Mouse (Mus musculus): ENCODE results near the gene Tm4sf1. TPM values are rescaled to one million over a fixed set of nuclear protein-coding genes. Genes with fewer than 3 reads are reported as not detected.

The Tm4sf1 gene
- polyA plus RNA-seq, 1 experiment from 2014 or later = 299 TPM

DNA sequence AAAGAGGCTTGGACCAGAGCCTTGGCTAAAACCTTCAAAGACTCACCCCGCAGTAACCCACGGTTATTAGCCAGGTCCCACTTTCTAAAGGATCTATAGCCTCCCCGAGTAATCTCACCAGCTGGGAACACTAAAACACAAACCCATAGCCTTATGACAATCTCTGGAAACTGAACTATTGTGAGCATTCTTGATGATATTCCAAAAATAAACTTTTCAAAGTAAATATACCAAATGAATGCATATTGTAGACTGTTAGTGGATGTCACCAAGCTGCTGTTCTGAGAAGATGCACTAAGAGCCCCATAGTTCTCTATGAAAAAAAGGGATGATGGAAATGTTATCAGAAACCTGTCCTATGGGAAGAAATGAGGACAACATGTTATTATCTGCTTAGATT is 25.0 kb downstream of the Tm4sf1 start:
- Histone ChIP-seq H3K4me3 (ENCODE audit: low read length) (no peak overlapping the region), H3K4me1 (ENCODE audit: control insufficient read depth, insufficient read depth, low read length) (peaks cover 4% of the 10 kb centered on the region; the same call in 1 of the 2 replicates), H3K27me3 (ENCODE audit: control insufficient read depth, insufficient read depth, low read length) (no peaks in the 10 kb centered on the region), H3K9ac (ENCODE audit: low read length) (no peak overlapping the region), H3K27ac (ENCODE audit: low read length) (no peak overlapping the region; the same call in 1 of the 2 replicates), H3K9me3 (replicated peaks; ENCODE audit: control insufficient read depth, low read length) (no peaks in the 10 kb centered on the region), H3K4me2 (ENCODE audit: low read depth, low read length) (no peak overlapping the region), H3K36me3 (ENCODE audit: control insufficient read depth, insufficient read depth) (no peaks in the 10 kb centered on the region)
- WGBS = 77% methylated on average over 3 of the region's 3 CpGs
- ATAC-seq (replicated peaks; ENCODE audit: extremely low read depth, insufficient read depth, low FRiP score) = no peak

DNA sequence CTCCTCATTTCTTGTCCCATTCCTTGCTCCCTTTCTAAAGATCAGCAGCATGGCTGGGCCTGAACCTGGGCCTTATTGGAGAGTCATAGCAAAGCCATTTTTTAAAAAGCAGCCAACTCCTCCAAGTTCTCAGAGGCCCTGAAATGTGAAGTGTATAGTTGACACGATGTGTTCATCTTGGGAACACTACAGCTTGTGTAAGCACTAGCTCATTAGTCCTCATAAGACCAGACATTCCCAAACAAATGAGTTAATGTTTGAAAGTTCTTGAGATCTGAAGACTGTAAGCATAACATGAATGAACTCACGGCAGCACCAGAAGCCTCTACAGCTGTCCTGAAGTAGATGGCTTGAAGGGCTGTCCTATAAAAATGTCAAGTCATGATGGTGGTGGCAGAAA is 32.8 kb downstream of the Tm4sf1 start:
- Histone ChIP-seq H3K36me3 (ENCODE audit: control insufficient read depth, insufficient read depth) (no peaks in the 10 kb centered on the region), H3K27ac (ENCODE audit: low read length) (no peak overlapping the region), H3K9me3 (replicated peaks; ENCODE audit: control insufficient read depth, low read length) (no peaks in the 10 kb centered on the region), H3K27me3 (ENCODE audit: control insufficient read depth, insufficient read depth, low read length) (no peaks in the 10 kb centered on the region), H3K9ac (ENCODE audit: low read length) (no peak overlapping the region), H3K4me3 (ENCODE audit: low read length) (no peak overlapping the region), H3K4me1 (ENCODE audit: control insufficient read depth, insufficient read depth, low read length) (no peaks in the 10 kb centered on the region), H3K4me2 (ENCODE audit: low read depth, low read length) (no peak overlapping the region)
- no peak for ATAC-seq (replicated peaks; ENCODE audit: extremely low read depth, insufficient read depth, low FRiP score)
- WGBS = 65% methylated on average over 2 of the region's 2 CpGs

DNA sequence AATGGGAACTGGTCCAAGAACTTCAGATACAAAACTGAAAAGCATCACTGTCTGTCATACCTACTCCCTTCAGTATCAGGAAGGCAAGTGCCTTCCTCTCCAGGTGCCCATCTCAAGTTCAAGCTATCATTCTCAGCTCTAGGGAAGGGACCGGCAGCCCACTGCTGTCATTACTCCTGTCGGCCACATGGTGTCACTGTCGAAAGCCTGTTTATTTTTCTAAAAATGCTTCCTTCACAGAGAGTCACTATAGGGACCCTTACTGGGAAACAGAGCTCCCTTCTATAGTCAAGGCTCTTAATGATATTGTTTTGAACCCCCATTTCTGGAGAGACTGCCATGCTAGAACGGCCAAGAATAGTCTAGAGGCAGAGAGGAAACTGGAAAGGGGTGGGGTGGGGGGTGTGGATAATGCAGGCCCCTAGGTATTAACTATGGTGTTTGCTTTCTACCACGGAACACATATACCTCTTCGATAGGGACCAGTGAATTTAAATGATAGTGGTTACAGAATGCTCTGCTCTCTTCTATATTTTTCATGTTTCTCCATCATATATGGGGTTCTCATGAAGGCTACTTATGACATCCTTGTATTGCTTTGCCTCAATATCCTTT is 34.1 kb downstream of the Tm4sf1 start:
- no peak overlapping the region for H3K4me2 ChIP-seq (ENCODE audit: low read depth, low read length)
- no peak overlapping the region for H3K9ac ChIP-seq (ENCODE audit: low read length)
- H3K4me3 ChIP-seq (ENCODE audit: low read length) = no peak overlapping the region
- H3K27ac ChIP-seq (ENCODE audit: low read length) = no peak overlapping the region
- ATAC-seq (replicated peaks; ENCODE audit: extremely low read depth, insufficient read depth, low FRiP score) = peak; percentile 49
- 31% methylated on average over 6 of the region's 6 CpGs for WGBS
- no peaks in the 10 kb centered on the region for H3K36me3 ChIP-seq (ENCODE audit: control insufficient read depth, insufficient read depth)
- H3K9me3 ChIP-seq (replicated peaks; ENCODE audit: control insufficient read depth, low read length) = no peaks in the 10 kb centered on the region
- H3K27me3 ChIP-seq (ENCODE audit: control insufficient read depth, insufficient read depth, low read length) = no peaks in the 10 kb centered on the region
- no peaks in the 10 kb centered on the region for H3K4me1 ChIP-seq (ENCODE audit: control insufficient read depth, insufficient read depth, low read length)

DNA sequence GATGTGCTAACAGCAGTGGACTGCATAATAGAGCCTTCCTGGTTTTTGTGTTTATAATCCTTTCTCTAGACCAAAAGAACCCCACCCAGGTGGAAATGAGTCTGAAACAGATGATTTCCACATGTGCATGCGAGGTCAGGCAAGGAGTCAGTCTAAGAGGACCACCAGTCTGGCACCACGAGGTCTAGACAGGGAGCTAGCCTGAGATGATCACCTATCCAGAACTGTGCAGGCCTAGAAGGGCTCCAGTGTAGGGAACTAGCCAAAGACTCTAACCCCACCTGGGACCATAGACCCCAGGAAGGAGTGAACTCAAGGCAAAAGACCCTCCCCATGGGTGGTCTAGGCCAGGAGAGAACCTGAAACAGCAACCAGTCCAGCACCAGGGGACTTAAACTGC is 48.7 kb downstream of the Tm4sf1 start:
- WGBS = 58% methylated on average over 2 of the region's 2 CpGs
- no peaks in the 10 kb centered on the region for H3K27me3 ChIP-seq (ENCODE audit: control insufficient read depth, insufficient read depth, low read length)
- no peak for ATAC-seq (replicated peaks; ENCODE audit: extremely low read depth, insufficient read depth, low FRiP score)
- H3K27ac ChIP-seq (ENCODE audit: low read length) = no peak overlapping the region
- H3K36me3 ChIP-seq (ENCODE audit: control insufficient read depth, insufficient read depth) = no peaks in the 10 kb centered on the region
- no peaks in the 10 kb centered on the region; the same call in 1 of the 2 replicates for H3K9me3 ChIP-seq (replicated peaks; ENCODE audit: control insufficient read depth, low read length)
- H3K4me3 ChIP-seq (ENCODE audit: low read length) = no peak overlapping the region
- H3K4me1 ChIP-seq (ENCODE audit: control insufficient read depth, insufficient read depth, low read length) = no peaks in the 10 kb centered on the region
- no peak overlapping the region for H3K4me2 ChIP-seq (ENCODE audit: low read depth, low read length)
- H3K9ac ChIP-seq (ENCODE audit: low read length) = no peak overlapping the region

DNA sequence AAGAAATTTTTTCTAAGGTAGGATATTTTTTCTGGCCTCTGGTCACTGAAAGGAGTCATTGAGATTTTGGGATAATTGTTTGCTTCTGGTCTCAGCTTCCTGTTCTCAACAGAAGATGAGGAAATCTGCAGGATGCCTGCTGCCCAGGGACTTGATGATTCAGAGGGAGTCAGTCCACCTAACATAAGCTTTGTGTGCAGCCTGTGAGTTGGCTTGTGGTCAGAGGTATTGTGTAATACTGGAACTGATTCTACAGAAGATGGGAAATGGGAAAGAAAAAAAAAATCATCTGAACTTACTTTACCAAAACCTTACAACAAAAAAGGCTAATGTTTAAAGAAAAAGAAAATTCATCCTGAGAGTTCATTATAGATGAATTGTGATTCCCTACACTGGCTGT is 49.2 kb downstream of the Tm4sf1 start:
- Histone ChIP-seq H3K36me3 (ENCODE audit: control insufficient read depth, insufficient read depth) (no peaks in the 10 kb centered on the region), H3K4me2 (ENCODE audit: low read depth, low read length) (no peak overlapping the region), H3K9me3 (replicated peaks; ENCODE audit: control insufficient read depth, low read length) (no peaks in the 10 kb centered on the region; the same call in 1 of the 2 replicates), H3K4me1 (ENCODE audit: control insufficient read depth, insufficient read depth, low read length) (no peaks in the 10 kb centered on the region), H3K4me3 (ENCODE audit: low read length) (no peak overlapping the region), H3K27ac (ENCODE audit: low read length) (no peak overlapping the region), H3K27me3 (ENCODE audit: control insufficient read depth, insufficient read depth, low read length) (no peaks in the 10 kb centered on the region), H3K9ac (ENCODE audit: low read length) (no peak overlapping the region)
- no peak for ATAC-seq (replicated peaks; ENCODE audit: extremely low read depth, insufficient read depth, low FRiP score)

DNA sequence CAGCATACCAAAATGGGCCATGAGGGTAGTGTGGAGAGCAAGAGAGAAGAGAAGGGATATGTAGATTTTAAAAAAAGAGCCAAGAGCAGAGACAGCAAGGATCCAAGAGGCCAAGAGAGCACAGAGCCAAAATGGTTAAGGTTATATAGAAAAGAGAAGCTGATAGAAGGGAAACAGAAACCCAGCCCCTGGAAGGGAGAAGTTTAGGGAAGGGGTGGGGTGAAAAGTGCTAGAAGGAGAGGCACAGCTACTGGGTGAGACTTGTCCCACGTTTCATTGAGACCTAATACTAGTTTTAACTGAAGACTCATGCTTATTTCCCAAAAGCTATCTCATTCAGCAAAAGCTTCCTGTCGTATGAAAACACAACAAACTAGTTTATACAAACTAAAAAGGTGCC is 56.5 kb downstream of the Tm4sf1 start:
- Histone ChIP-seq H3K4me3 (ENCODE audit: low read length) (no peak overlapping the region), H3K27me3 (ENCODE audit: control insufficient read depth, insufficient read depth, low read length) (no peaks in the 10 kb centered on the region), H3K27ac (ENCODE audit: low read length) (no peak overlapping the region), H3K4me1 (ENCODE audit: control insufficient read depth, insufficient read depth, low read length) (no peaks in the 10 kb centered on the region), H3K4me2 (ENCODE audit: low read depth, low read length) (no peak overlapping the region), H3K9ac (ENCODE audit: low read length) (no peak overlapping the region), H3K9me3 (replicated peaks; ENCODE audit: control insufficient read depth, low read length) (no peaks in the 10 kb centered on the region; the same call in 1 of the 2 replicates), H3K36me3 (ENCODE audit: control insufficient read depth, insufficient read depth) (no peaks in the 10 kb centered on the region)
- 53% methylated on average over 2 of the region's 2 CpGs for WGBS
- ATAC-seq (replicated peaks; ENCODE audit: extremely low read depth, insufficient read depth, low FRiP score) = no peak

Other genes with a start within 250 kb of the Tm4sf1 start
- gene Tm4sf4, start 123.3 kb upstream of the Tm4sf1 start, polyA plus RNA-seq (2015; fragmentation: Nextera tagmentation; extraction: Ambion mirVana) = 0.64 and 0.77 TPM in 2 replicates